Mouse (Mus musculus): ENCODE measurements at regions not wholly inside any gene's neighbourhood (a gene's known extent, or its start where the extent isn't known, plus 50 kb on each side); places are given as distances from the start of the nearest gene placed in this dataset.

DNA sequence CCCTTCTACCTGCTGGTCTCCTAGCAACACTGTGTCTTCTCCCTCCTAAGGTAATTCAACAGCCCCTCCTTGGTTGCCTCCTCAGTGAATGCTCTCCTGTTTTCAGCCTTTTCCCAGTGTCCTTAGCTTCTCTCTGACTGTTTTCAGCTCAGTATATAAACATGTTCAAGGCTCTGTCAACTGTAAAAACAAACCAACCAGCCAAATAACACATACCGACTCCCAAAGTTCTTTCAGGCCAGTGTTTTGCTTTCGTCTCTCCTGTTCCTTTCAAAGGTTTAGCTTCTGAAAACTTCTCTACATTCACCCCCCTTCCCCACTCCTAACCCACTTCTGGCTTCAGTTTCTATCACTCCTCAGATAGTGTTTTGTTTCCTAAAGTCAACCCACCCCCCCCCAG, 73.4 kb downstream of the Phlda1 start:
- Histone ChIP-seq H3K27ac (0 out of 2 replicates have a peak overlapping the region, but pooled peaks have one; percentile 7), H3K36me3 (no peaks in the 10 kb centered on the region), H3K9ac (no peak overlapping the region), H3K4me1 (peaks cover 53% of the 10 kb centered on the region), H3K9me3 (no peaks in the 10 kb centered on the region), H3K4me2 (no peak overlapping the region), H3K4me3 (no peak overlapping the region), H3K27me3 (no peaks in the 10 kb centered on the region)
- ATAC-seq (ENCODE audit: borderline replicate concordance, extremely low read depth, low FRiP score, low TSS enrichment) = no peak
- 35% methylated on average over 2 of the region's 2 CpGs for WGBS

DNA sequence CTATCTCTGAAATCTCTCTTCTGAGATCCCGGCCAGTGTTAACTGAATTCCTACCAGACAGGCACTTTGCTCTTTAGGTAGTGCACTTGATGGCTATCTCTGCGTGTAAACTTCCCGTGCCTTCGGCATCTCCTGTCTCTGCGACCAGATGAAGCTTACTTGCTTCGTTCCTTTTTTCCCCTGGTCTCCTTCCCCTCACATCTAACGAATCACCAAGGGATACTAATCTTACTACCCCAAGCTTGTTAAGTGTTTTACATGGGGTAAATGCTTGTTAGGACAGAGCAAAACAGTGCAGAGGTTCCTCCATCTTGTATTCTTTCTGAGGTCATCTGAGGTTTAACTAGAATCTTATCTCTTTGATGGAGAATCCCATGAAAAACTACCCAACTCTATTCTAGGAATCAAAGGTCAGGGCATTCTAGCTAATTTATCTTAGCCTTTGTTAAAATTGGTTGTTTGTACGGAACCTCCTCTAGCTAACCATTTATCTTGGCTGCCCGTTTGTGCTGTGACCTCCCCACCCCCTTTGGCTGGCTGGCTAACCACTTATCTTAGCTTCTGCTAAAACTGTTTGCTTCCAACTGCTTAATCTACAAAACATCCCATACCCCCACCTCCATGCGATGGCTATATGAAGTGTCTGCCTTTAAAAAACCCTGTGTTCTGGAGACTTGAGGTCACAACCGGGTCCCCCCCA, 74.5 kb downstream of the Phlda1 start:
- Histone ChIP-seq H3K27ac (no peak overlapping the region), H3K4me3 (no peak overlapping the region), H3K9me3 (no peaks in the 10 kb centered on the region), H3K27me3 (no peaks in the 10 kb centered on the region), H3K9ac (no peak overlapping the region), H3K4me2 (no peak overlapping the region), H3K4me1 (peaks cover 43% of the 10 kb centered on the region), H3K36me3 (no peaks in the 10 kb centered on the region)
- 32% methylated on average over 11 of the region's 11 CpGs for WGBS
- no peak for ATAC-seq (ENCODE audit: borderline replicate concordance, extremely low read depth, low FRiP score, low TSS enrichment)

DNA sequence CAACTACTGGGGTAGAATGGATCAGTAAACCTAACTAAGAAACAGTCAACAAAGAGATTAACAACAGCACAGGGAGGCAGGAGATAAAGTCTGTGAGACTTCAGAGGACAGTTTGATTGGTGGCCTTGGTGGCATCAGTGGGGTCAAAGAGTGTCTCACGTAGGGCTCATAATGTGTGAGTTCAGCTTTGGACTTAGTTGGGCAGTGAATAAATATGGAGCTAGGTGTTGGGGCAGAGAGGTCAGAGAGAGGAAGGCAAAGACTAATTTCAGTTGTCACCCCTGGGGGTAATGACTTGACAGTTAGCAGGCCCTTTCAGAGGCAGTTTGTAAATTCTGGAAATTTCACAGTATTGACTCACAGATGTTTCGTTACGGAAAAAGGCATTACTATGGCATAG, 75.8 kb downstream of the Phlda1 start:
- no peaks in the 10 kb centered on the region for H3K27me3 ChIP-seq
- peaks cover 31% of the 10 kb centered on the region for H3K4me1 ChIP-seq
- H3K4me3 ChIP-seq = no peak overlapping the region
- H3K36me3 ChIP-seq = no peaks in the 10 kb centered on the region
- 87% methylated on average over 3 of the region's 3 CpGs for WGBS
- no peaks in the 10 kb centered on the region for H3K9me3 ChIP-seq
- H3K9ac ChIP-seq = no peak overlapping the region
- no peak overlapping the region for H3K27ac ChIP-seq
- no peak overlapping the region for H3K4me2 ChIP-seq
- ATAC-seq (ENCODE audit: borderline replicate concordance, extremely low read depth, low FRiP score, low TSS enrichment) = no peak

DNA sequence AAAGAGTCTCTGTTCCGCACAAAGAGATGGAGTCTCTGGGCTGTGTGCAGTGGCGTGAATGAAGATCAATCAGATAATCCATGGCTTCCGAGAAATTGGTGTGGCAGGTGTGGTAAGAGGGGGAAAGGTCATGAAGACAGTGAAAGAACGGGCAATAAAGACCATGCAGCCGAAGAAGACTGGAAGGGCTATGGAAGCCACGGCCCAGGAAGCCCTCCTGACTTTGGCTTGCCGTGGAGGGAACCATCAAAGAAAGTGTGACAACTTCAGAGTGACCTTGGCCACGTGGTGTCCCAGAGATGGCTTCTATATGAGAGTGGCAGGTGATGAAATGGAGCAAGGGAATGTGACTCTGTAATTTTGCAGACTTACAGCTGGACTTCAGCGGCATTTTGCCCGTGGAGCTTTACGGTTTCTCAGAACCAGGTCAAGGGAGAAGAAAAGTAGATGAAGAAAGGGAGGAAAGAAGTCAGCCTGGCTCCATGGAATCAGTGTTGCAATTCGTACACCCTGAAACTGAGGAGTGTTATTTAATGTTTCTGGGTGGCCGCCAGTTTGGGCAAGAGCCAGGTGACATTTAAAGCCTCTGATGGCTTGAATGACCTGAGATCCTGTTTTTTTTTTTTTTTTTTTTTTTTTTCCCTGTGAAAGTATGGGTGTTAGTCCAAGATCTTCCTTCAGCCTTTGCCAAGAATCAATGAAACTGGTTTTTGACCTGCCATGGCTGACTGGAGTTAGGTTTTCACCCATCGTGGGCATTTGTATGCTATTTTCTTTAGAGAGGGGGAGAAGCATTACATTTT, 76.4 kb downstream of the Phlda1 start:
- no peak overlapping the region for H3K4me3 ChIP-seq
- 55% methylated on average over 14 of the region's 14 CpGs for WGBS
- H3K9ac ChIP-seq = no peak overlapping the region

DNA sequence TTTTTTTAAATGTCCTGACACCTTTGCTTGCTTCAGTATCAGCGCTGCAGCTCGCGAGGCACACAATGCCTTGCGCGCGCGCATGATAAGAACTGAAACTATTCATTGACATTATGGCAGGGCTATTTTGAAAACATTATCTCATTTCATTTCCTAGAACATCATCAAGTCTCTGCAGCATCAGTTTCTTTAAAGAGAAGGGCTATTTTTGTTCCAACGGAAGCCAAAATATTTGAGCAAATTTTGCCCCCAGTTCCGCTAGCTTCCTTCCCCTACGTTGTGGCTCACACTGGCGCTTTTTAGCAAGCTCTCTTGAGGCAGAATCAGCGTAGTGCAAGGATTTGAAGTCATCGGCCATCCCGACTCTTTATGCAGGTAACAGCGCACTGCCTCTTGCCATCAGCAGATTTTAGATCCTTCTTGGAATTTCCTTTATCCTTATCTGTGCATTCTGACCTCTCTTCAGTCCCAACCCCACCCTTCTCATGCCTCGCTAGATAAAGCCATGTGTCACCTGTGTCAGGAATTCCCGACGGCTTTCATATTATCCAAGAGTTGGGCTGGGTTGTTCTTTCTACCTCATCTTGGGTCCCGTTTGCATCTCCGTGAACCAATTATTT, 77.1 kb downstream of the Phlda1 start:
- Histone ChIP-seq H3K9ac (no peak overlapping the region), H3K27ac (no peak overlapping the region), H3K4me1 (peaks cover 28% of the 10 kb centered on the region), H3K4me3 (no peak overlapping the region), H3K27me3 (no peaks in the 10 kb centered on the region), H3K4me2 (0 out of 2 replicates have a peak overlapping the region, but pooled peaks have one; percentile 4), H3K36me3 (no peaks in the 10 kb centered on the region), H3K9me3 (no peaks in the 10 kb centered on the region)
- 64% methylated on average over 20 of the region's 20 CpGs for WGBS
- no peak for ATAC-seq (ENCODE audit: borderline replicate concordance, extremely low read depth, low FRiP score, low TSS enrichment)

More for the DNA sequence above, 76.4 kb downstream of the Phlda1 start:
- ATAC-seq (ENCODE audit: borderline replicate concordance, extremely low read depth, low FRiP score, low TSS enrichment) = no peak
- peaks cover 28% of the 10 kb centered on the region for H3K4me1 ChIP-seq
- no peaks in the 10 kb centered on the region for H3K9me3 ChIP-seq
- no peaks in the 10 kb centered on the region for H3K27me3 ChIP-seq
- H3K4me2 ChIP-seq = 0 out of 2 replicates have a peak overlapping the region, but pooled peaks have one; percentile 4
- H3K27ac ChIP-seq = no peak overlapping the region
- H3K36me3 ChIP-seq = no peaks in the 10 kb centered on the region

DNA sequence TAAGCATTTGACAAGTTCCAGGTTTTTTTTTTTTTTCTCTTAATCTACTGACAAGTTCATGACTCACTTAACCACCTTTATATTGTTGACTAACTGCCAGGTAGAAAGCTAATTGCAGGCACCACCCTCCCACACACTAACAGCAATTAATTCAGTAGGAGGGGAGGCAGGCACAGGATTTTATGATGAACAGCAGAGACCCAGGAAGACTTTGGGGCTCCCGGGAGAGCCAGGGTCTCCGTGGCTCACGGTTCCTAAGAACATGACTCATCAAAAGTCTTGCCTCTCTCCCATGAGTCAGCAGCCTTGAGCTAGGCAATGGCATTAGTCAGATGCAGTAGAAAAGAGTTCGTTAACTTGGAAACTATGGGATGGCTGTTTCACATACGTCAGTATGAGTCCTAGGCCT, 77.7 kb downstream of the Phlda1 start:
- no peaks in the 10 kb centered on the region for H3K36me3 ChIP-seq
- ATAC-seq (ENCODE audit: borderline replicate concordance, extremely low read depth, low FRiP score, low TSS enrichment) = no peak
- H3K27ac ChIP-seq = no peak overlapping the region
- WGBS = 89% methylated on average over 5 of the region's 5 CpGs
- peaks cover 25% of the 10 kb centered on the region for H3K4me1 ChIP-seq
- no peaks in the 10 kb centered on the region for H3K9me3 ChIP-seq
- H3K9ac ChIP-seq = no peak overlapping the region
- H3K4me2 ChIP-seq = no peak overlapping the region
- H3K4me3 ChIP-seq = no peak overlapping the region
- no peaks in the 10 kb centered on the region for H3K27me3 ChIP-seq

DNA sequence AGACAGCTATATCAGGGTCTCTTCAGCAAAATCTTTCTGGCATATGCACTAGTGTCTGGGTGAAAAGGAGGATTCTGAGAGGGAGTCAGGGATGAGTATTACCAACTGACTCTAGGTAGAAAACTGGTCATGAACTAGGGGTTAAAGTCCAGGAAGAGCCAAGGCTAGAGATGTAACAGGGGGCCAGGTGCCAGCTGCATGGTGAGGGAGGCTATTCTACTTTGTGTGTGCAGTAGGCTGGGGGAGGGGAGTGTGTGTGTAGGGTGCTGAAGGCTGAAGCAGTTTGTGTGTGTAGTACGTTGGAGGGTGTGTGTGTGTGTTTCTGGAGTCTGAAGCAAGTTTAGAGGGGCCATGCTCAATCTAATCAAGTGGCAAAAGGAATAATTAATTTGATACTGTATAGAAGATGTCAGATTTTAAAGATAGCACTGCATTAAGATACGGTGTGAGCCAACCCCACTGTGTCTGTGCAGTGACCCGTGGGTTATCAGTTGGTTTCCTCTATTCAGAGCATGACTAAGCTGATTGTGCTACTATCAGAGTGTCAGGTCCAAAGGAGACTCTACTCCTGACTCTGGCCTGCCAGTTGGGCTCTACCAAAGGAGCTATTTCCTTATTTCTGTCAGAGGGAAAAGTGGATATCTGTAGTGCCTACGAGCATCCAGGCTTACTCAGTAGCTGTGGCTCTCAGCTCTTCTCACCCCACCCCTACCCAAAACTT, 82.0 kb downstream of the Phlda1 start:
- Histone ChIP-seq H3K4me3 (no peak overlapping the region), H3K27ac (no peak overlapping the region), H3K9ac (no peak overlapping the region), H3K4me1 (0 out of 2 replicates have a peak, but pooled peaks cover 3% of the 10 kb centered on the region), H3K9me3 (no peaks in the 10 kb centered on the region), H3K4me2 (no peak overlapping the region), H3K36me3 (no peaks in the 10 kb centered on the region), H3K27me3 (no peaks in the 10 kb centered on the region)
- 0 out of 2 replicates have a peak, but pooled peaks have one; percentile 23 for ATAC-seq (ENCODE audit: borderline replicate concordance, extremely low read depth, low FRiP score, low TSS enrichment)
- 56% methylated on average over 4 of the region's 4 CpGs for WGBS

DNA sequence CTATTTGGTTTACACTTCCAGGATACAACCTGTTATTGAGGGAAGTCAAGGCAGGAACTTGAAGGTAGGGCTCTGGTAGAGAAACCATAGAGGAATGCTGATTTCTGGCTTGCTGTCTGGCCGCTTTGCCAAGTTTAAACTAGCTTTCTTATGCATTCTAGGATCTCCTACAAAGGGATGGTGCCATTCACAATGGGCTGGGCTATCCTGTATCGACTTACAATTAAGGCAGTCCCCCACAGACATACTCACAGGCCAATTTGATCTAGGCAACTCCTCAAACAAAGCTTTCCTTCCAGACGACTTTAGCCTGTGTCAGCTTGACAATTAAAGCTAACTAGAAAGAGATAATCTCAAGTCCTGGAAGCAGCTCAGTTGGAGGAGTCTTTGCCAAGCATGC, 83.1 kb downstream of the Phlda1 start:
- no peak overlapping the region for H3K4me2 ChIP-seq
- WGBS = 74% methylated on average over 3 of the region's 3 CpGs
- no peak overlapping the region for H3K27ac ChIP-seq
- H3K9me3 ChIP-seq = no peaks in the 10 kb centered on the region
- no peaks in the 10 kb centered on the region for H3K36me3 ChIP-seq
- H3K27me3 ChIP-seq = no peaks in the 10 kb centered on the region
- H3K4me3 ChIP-seq = no peak overlapping the region
- H3K9ac ChIP-seq = no peak overlapping the region
- no peak for ATAC-seq (ENCODE audit: borderline replicate concordance, extremely low read depth, low FRiP score, low TSS enrichment)
- no peaks in the 10 kb centered on the region for H3K4me1 ChIP-seq

DNA sequence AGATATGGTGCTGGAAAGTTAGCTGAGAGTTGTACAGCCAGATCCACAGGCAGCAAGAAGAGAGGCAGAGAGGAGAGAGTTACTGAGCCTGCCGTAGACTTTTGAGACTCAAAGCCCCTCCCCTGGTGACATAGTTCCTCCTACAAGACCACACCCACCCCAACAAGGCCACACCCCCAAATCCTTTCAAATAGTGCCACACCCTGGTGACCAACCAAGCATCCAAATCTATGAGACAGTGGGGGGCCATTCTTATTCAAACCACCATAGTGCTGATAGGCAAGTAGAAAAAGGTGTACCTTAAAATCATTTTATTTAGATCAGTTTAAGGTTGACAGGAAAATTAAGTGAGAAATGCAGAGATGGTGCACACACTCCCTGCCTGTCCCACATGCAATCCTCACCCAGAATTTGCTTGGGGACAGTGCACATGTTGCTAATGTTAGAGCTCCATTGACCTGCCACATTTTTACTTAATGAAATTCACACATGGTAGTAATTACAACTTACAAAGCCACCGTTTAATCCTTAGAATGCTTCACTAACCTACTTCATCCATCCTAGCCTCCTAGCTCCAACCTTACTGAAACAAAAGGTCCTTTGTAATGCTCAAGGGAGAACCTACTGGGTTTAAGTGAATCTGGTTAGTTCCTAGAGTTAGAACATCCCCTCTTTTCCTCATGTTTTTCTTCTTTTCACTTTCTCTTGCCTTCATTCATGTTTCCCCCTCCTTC, 86.5 kb downstream of the Phlda1 start:
- peaks cover 27% of the 10 kb centered on the region for H3K4me1 ChIP-seq
- no peaks in the 10 kb centered on the region for H3K36me3 ChIP-seq
- WGBS = 64% methylated on average over 2 of the region's 2 CpGs
- no peaks in the 10 kb centered on the region for H3K27me3 ChIP-seq
- no peak overlapping the region for H3K9ac ChIP-seq
- H3K9me3 ChIP-seq = no peaks in the 10 kb centered on the region
- H3K4me2 ChIP-seq = no peak overlapping the region
- ATAC-seq (ENCODE audit: borderline replicate concordance, extremely low read depth, low FRiP score, low TSS enrichment) = no peak
- H3K27ac ChIP-seq = no peak overlapping the region
- no peak overlapping the region for H3K4me3 ChIP-seq

DNA sequence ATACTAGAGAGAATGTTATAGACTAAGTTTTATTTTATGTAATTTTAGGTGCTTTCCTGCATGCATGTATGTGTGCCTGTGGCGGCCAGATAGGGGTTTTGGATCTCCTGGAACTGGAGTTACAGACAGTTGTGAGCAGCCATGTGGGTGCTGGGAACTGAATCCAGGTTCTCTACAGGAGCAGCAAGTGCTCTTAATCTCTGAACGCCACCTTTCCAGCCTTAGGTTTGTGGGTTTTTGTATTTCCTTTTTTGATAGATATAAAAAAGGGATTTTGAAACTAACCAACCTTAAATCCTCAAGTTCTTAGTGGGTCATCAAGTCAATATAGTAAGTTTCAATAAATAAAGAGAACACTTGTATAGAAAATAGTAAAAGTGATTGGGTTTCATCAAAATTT, 87.2 kb downstream of the Phlda1 start:
- H3K27me3 ChIP-seq = no peaks in the 10 kb centered on the region
- H3K9me3 ChIP-seq = no peaks in the 10 kb centered on the region
- H3K4me1 ChIP-seq = peaks cover 34% of the 10 kb centered on the region
- no peak overlapping the region for H3K27ac ChIP-seq
- ATAC-seq (ENCODE audit: borderline replicate concordance, extremely low read depth, low FRiP score, low TSS enrichment) = no peak
- H3K9ac ChIP-seq = no peak overlapping the region
- no peaks in the 10 kb centered on the region for H3K36me3 ChIP-seq
- H3K4me3 ChIP-seq = no peak overlapping the region
- no peak overlapping the region for H3K4me2 ChIP-seq
- WGBS = 95% methylated on average over 2 of the region's 2 CpGs

DNA sequence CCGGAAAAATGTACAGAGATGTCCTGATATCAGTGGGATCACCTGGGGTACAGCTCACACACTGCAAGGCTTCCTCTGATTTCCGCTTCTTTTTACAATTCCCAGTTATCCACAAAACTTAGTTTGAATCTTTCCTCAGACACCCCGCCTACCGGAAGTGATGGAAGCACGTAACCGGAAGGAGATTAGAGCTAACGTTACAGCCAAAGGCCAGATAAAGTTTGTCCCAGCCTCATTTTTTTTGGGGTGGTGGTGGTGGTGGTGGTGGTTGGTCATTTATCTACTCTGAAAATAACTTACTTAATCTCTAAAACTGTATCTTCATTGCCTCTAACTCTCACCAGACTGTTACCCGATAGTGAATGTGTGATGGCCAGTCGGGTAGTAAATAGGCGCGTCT, 88.1 kb downstream of the Phlda1 start:
- Histone ChIP-seq H3K36me3 (no peaks in the 10 kb centered on the region), H3K9ac (no peak overlapping the region), H3K4me1 (peaks cover 43% of the 10 kb centered on the region), H3K9me3 (no peaks in the 10 kb centered on the region), H3K27me3 (no peaks in the 10 kb centered on the region), H3K27ac (peak overlapping the region; percentile 66), H3K4me2 (peak overlapping the region; percentile 47), H3K4me3 (peak overlapping the region; percentile 19; the same call in 1 of the 2 replicates)
- no peak for ATAC-seq (ENCODE audit: borderline replicate concordance, extremely low read depth, low FRiP score, low TSS enrichment)
- WGBS = 51% methylated on average over 11 of the region's 11 CpGs
